In genomic region chr13:41008271-41008670, GRCm38 (mm10) we compare ENCODE assay signal across 21 mouse cellular contexts. TPM values are rescaled to one million over a fixed set of nuclear protein-coding genes. Genes with fewer than 3 reads are reported as not detected.
A peak's percentile ranks its signal among the peaks of the same experiment; 100 is the strongest.
DNase-seq lines count a peak whose midpoint lies in the region; ATAC-seq and TF ChIP-seq lines count a peak whose summit lies in the region.
"Had no signal": no experiment of that assay in that cellular context is flagged by ENCODE, and none has a peak within 500 bp of the region (broad histone marks: within the 10 kb centered on the region; RNA-seq: fewer than 3 reads in every experiment).

No protein-coding gene starts in this region.

- DNase-seq in kidney, adult 2 months = peak; percentile 72
- DNase-seq in kidney, postnatal 14 days = no peak
- DNase-seq in kidney, postnatal 36 days = peak; percentile 35 to 41
- DNase-seq in fat pad, adult 2 months (ENCODE audit: extremely low read depth, low read depth, low spot score) = peak; percentile 47
- DNase-seq in gastrocnemius, postnatal 36 days = no peak
- DNase-seq: adrenal gland, adult 2 months; adrenal gland, postnatal 10 days; adrenal gland, postnatal 25 days; cerebellum, adult 11 months; cerebellum, adult 18-20 months; cerebellum, adult 8-10 months; cerebellum, adult 9-11 months; cerebellum, postnatal 14 days; cerebellum, postnatal 36 days; embryo, embryonic 11 days had no signal

- H3K27me3 ChIP-seq in kidney, adult 2 months (replicated peaks; ENCODE audit: control insufficient read depth, insufficient read depth, low read length) = no peaks in the 10 kb centered on the region
- H3K27me3 ChIP-seq in kidney, embryonic 15.5 days = no peaks in the 10 kb centered on the region
- H3K27me3 ChIP-seq: embryonic facial prominence, embryonic 13.5 days; embryonic facial prominence, embryonic 15.5 days; forebrain, embryonic 13.5 days; forebrain, embryonic 15.5 days had no signal

- no peak for TF ChIP-seq CTCF in kidney, adult 2 months (conservative IDR thresholded peaks at IDR 0.05; ENCODE audit: insufficient read depth, insufficient read length, low read depth, low read length)

- H3K9ac ChIP-seq in kidney, embryonic 15.5 days = no peak overlapping the region
- H3K9ac ChIP-seq: embryonic facial prominence, embryonic 13.5 days; embryonic facial prominence, embryonic 15.5 days; forebrain, embryonic 13.5 days; forebrain, embryonic 15.5 days had no signal

- H3K4me3 ChIP-seq in kidney, adult 2 months (ENCODE audit: insufficient read depth, low read depth, low read length) = no peak overlapping the region
- H3K4me3 ChIP-seq in kidney, embryonic 15.5 days (replicated peaks) = no peak overlapping the region
- H3K4me3 ChIP-seq: embryonic facial prominence, embryonic 13.5 days; embryonic facial prominence, embryonic 15.5 days; erythroblast, embryonic 14.5 days; forebrain, embryonic 13.5 days; forebrain, embryonic 15.5 days had no signal

- H3K4me1 ChIP-seq in kidney, adult 2 months (ENCODE audit: control insufficient read depth, insufficient read depth, low read length) = no peaks in the 10 kb centered on the region; the same call in 1 of the 2 replicates
- no peaks in the 10 kb centered on the region for H3K4me1 ChIP-seq in kidney, embryonic 15.5 days
- H3K4me1 ChIP-seq: embryonic facial prominence, embryonic 13.5 days; embryonic facial prominence, embryonic 15.5 days; forebrain, embryonic 15.5 days had no signal

- intact Hi-C loops in gastrocnemius, postnatal 36 days (cut with DNase I) = no loop called here

- no peak for TF ChIP-seq POLR2A in kidney, adult 2 months (IDR thresholded peaks at IDR 0.05; ENCODE audit: low read depth, low read length)

- H3K27ac ChIP-seq in kidney, adult 2 months (ENCODE audit: insufficient read depth, low read depth, low read length) = no peak overlapping the region
- H3K27ac ChIP-seq in kidney, embryonic 15.5 days = no peak overlapping the region
- H3K27ac ChIP-seq: embryonic facial prominence, embryonic 13.5 days; embryonic facial prominence, embryonic 15.5 days; forebrain, embryonic 13.5 days; forebrain, embryonic 15.5 days had no signal

- H3K36me3 ChIP-seq in kidney, adult 2 months (ENCODE audit: control insufficient read depth, insufficient read depth, low read length) = peaks cover 14% of the 10 kb centered on the region
- H3K36me3 ChIP-seq in kidney, embryonic 15.5 days = peaks cover 99% of the 10 kb centered on the region

- 55% methylated on average over 10 of the region's 10 CpGs for WGBS in kidney, adult 2 months
- WGBS in kidney, embryonic 15.5 days = 84% methylated on average over 10 of the region's 10 CpGs

- H3K4me2 ChIP-seq in kidney, embryonic 15.5 days = no peak overlapping the region
- H3K4me2 ChIP-seq: embryonic facial prominence, embryonic 13.5 days; embryonic facial prominence, embryonic 15.5 days; forebrain, embryonic 13.5 days; forebrain, embryonic 15.5 days had no signal

- ATAC-seq in kidney, embryonic 15.5 days (replicated peaks; ENCODE audit: low FRiP score) = no peak
- ATAC-seq: forebrain, embryonic 13.5 days; forebrain, embryonic 15.5 days had no signal

- H3K9me3 ChIP-seq in kidney, embryonic 15.5 days (replicated peaks) = no peaks in the 10 kb centered on the region
- H3K9me3 ChIP-seq: embryonic facial prominence, embryonic 13.5 days; embryonic facial prominence, embryonic 15.5 days; forebrain, embryonic 13.5 days; forebrain, embryonic 15.5 days had no signal

RNA-seq across cellular contexts. Expression of gene Pak1ip1, which starts 7.4 kb away (rescaled TPM):
- 32.0 and 33.9 TPM in 2 replicates for polyA plus RNA-seq in kidney, adult 2 months (2012; rRNA removed)
- polyA plus RNA-seq in kidney, embryonic 15.5 days (2015; fragmentation: Nextera tagmentation; extraction: Ambion mirVana) = 67.8 and 68.5 TPM in 2 replicates
- total RNA-seq in gastrocnemius, postnatal 36 days (2021) = 10 to 100 TPM; 22.7 to 25.7 TPM

RNA-seq across cellular contexts. Expression of gene Tmem14c, which starts 7.8 kb away (rescaled TPM):
- polyA plus RNA-seq in kidney, adult 2 months (2012; rRNA removed) = 132 and 175 TPM in 2 replicates
- polyA plus RNA-seq in kidney, embryonic 15.5 days (2015; fragmentation: Nextera tagmentation; extraction: Ambion mirVana) = 207 and 214 TPM in 2 replicates
- total RNA-seq in gastrocnemius, postnatal 36 days (2021) = 10 to 100 TPM; 68.4 to 75.3 TPM

Comparison
In these comparisons a context has a peak if more than half of its experiments do, and no peak if none do; other contexts are left out.
1. DNase-seq: peak in kidney, adult 2 months (single experiment), kidney, postnatal 36 days (2 of 2) and fat pad, adult 2 months (single experiment); none in kidney, postnatal 14 days (single experiment) and gastrocnemius, postnatal 36 days (0 of 2).